Mouse (Mus musculus) cortical plate, adult 2 months (tissue): ENCODE data around the gene Insm1.

Experiments
- CTCF ChIP-seq: fragments of 200-500 bp; IDR thresholded peaks from 2 replicates; pipeline ENCODE4 v1.5.1; 2011; ENCODE audit warnings: mild to moderate bottlenecking, control low read depth, low read length; ENCODE audit not compliant: insufficient read depth; ENCODE audit errors: extremely low read depth
- POLR2A ChIP-seq: fragments of 200-500 bp; IDR thresholded peaks from 2 replicates; pipeline ENCODE4 v1.6.1; 2011; ENCODE audit warnings: mild to moderate bottlenecking, low read length, control low read depth; ENCODE audit not compliant: insufficient read depth; ENCODE audit errors: extremely low read depth

DNA sequence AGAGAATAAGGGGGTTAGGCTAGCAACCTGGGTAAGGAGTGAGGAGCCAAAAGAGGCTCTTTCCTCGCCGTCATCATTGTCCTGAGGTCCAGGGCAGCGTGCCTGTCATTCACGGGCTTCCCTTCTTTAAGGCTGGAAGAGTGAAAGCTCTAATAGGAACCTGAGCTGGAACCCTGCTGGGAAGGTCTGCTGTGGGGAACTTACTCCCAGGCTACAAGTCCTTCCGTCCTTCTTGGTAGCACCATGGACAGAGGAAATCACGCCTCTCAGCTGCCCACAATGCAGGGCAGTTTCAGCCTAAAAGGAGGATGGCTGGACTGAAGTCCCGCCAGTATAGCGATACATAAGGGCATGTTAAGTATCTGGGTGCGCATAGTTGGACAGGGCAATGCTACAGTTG lies 4.8 kb downstream of the Insm1 start:
- no peak for TF ChIP-seq CTCF
- no peak for TF ChIP-seq POLR2A
